Mouse (Mus musculus): ENCODE data around the gene Srcin1.

The Srcin1 gene

GRCm38 (mm10) chr11:97500720-97501448 lies 75.1 kb downstream of the Srcin1 start:
- no peak for DNase-seq

- no peak for DNase-seq
Measured at GRCm38 (mm10) chr11:97499865-97500719, 75.9 kb downstream of the Srcin1 start, which contains the start of gene 4933428G20Rik. Gene 4933428G20Rik, minus strand, starts transcription at chr11:97500340.

- DNase-seq: no peak
Measured at GRCm38 (mm10) chr11:97497543-97497942, 78.4 kb downstream of the Srcin1 start.

GRCm38 (mm10) chr11:97492836-97493235 lies 83.2 kb downstream of the Srcin1 start:
- DNase-seq: no peak

- no peak for DNase-seq
Measured at GRCm38 (mm10) chr11:97491640-97492039, 84.3 kb downstream of the Srcin1 start.

- DNase-seq: peak; percentile 92
Measured at GRCm38 (mm10) chr11:97489589-97490324, 86.2 kb downstream of the Srcin1 start.

- DNase-seq: peak; percentile 39
Measured at GRCm38 (mm10) chr11:97487656-97488055, 88.3 kb downstream of the Srcin1 start.

- no peak for DNase-seq
Measured at GRCm38 (mm10) chr11:97485661-97486060, 90.3 kb downstream of the Srcin1 start.

- DNase-seq: no peak
Measured at GRCm38 (mm10) chr11:97479824-97480223, 96.2 kb downstream of the Srcin1 start.

- DNase-seq: no peak
Measured at GRCm38 (mm10) chr11:97479085-97479484, 96.9 kb downstream of the Srcin1 start.

- DNase-seq: no peak
Measured at GRCm38 (mm10) chr11:97478345-97478744, 97.6 kb downstream of the Srcin1 start.

GRCm38 (mm10) chr11:97477431-97477830 lies 98.6 kb downstream of the Srcin1 start:
- DNase-seq: no peak

GRCm38 (mm10) chr11:97476334-97477095 lies 99.5 kb downstream of the Srcin1 start:
- DNase-seq: peak; percentile 83

- DNase-seq: no peak
Measured at GRCm38 (mm10) chr11:97471276-97471675, 104.7 kb downstream of the Srcin1 start.

GRCm38 (mm10) chr11:97469828-97470227 lies 106.2 kb downstream of the Srcin1 start:
- no peak for DNase-seq

- DNase-seq: peak; percentile 94
Measured at GRCm38 (mm10) chr11:97468639-97469287, 107.2 kb downstream of the Srcin1 start.

- no peak for DNase-seq
Measured at GRCm38 (mm10) chr11:97466444-97467160, 109.4 kb downstream of the Srcin1 start.

GRCm38 (mm10) chr11:97465957-97466356 lies 110.0 kb downstream of the Srcin1 start:
- no peak for DNase-seq

GRCm38 (mm10) chr11:97463991-97464390 lies 112.0 kb downstream of the Srcin1 start:
- DNase-seq: no peak

GRCm38 (mm10) chr11:97463166-97463565 lies 112.8 kb downstream of the Srcin1 start:
- DNase-seq: no peak

GRCm38 (mm10) chr11:97462538-97462937 lies 113.4 kb downstream of the Srcin1 start:
- DNase-seq: no peak

All from thymus, postnatal 4 days (tissue).